Mouse (Mus musculus): ENCODE measurements around the gene Eif3k.

DNA sequence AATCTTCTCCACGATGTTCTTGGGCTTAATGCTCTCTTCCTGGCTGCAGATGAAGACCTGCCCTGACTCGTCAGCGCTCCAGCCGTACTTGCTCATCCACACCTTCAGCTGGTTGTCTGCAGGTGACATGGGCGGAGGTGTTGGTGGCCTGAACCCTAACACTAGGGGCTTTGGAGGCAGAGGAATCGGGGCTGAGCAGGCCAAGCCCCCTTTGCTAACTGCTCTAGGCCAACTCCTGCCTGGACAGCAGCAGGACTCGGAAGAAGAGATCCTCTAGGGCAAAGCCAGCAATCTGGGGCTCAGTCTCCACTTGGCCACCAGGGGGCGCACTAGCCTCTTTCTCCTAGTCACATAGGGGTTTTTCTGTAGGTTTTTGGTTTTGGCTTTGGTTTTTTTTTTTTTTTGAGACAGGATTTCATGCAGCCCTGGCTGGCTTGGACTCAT lies 9.1 kb downstream of the Eif3k start:
- TF ChIP-seq TAL1 (IDR thresholded peaks at IDR 0.05; ENCODE audit: low read length) (no peak), NELFE (IDR thresholded peaks at IDR 0.05; ENCODE audit: low read depth, low read length) (no peak)

All from MEL (cell line).